Mouse (Mus musculus) bone marrow macrophage, adult 2 months (primary cell): ENCODE data around the gene Otor.

ENCODE experiments used
- CTCF ChIP-seq: IDR thresholded peaks from 2 replicates; pipeline ENCODE4 v1.5.1; 2012; ENCODE audit warnings: low read depth, mild to moderate bottlenecking, low read length, moderate library complexity
- POLR2A ChIP-seq: IDR thresholded peaks from 2 replicates; pipeline ENCODE4 v1.6.1; 2012; ENCODE audit warnings: mild to moderate bottlenecking, low read depth, low read length, borderline replicate concordance

DNA sequence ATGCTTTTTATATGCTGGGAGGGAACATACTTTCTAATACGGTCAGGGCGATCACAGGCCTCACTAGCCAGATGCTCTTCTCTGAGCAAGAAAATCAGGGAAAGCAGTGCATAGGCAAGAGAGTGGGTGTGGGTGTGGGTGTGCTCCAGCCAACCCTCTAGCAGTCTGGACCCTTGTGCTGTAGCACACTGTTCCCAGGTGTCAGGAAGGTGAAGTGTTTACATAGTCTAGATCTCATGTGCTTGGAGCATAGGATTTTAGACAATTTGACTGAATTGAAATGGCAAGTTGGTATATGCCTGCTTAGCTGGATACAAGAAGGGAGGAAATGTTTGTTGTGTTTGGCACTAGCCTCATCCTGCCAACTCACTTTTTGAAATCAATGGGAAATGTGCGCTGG is 12.4 kb upstream of the Otor start:
- no peak for TF ChIP-seq CTCF
- TF ChIP-seq POLR2A = no peak
